In genomic region chr16:15351301-15351700, GRCm38 (mm10) we compare ENCODE assay signal across 22 mouse cellular contexts. TPM values are rescaled to one million over a fixed set of nuclear protein-coding genes. Genes with fewer than 3 reads are reported as not detected.
DNase-seq lines count a peak whose midpoint lies in the region; ATAC-seq lines count a peak whose summit lies in the region.
"Had no signal": no experiment of that assay in that cellular context is flagged by ENCODE, and none has a peak within 500 bp of the region (broad histone marks: within the 10 kb centered on the region; RNA-seq: fewer than 3 reads in every experiment).

No protein-coding gene starts in this region.

- 38% methylated on average over 1 of the region's 1 CpGs for WGBS in forebrain, embryonic 14.5 days
- 31% methylated on average over 1 of the region's 1 CpGs for WGBS in forebrain, embryonic 16.5 days
- WGBS in lung, embryonic 15.5 days: 32% methylated on average over 1 of the region's 1 CpGs

- no peak overlapping the region for H3K4me2 ChIP-seq in forebrain, embryonic 14.5 days (ENCODE audit: low read length)
- H3K4me2 ChIP-seq in forebrain, embryonic 16.5 days (ENCODE audit: low read length): no peak overlapping the region
- H3K4me2 ChIP-seq in lung, embryonic 15.5 days: no peak overlapping the region
- H3K4me2 ChIP-seq: embryonic facial prominence, embryonic 13.5 days; forebrain, embryonic 13.5 days; heart, embryonic 13.5 days had no signal

- no peaks in the 10 kb centered on the region for H3K36me3 ChIP-seq in forebrain, embryonic 14.5 days (ENCODE audit: control insufficient read depth, insufficient read depth, low read length)
- H3K36me3 ChIP-seq in forebrain, embryonic 16.5 days (ENCODE audit: control insufficient read depth, insufficient read depth): no peaks in the 10 kb centered on the region
- no peaks in the 10 kb centered on the region for H3K36me3 ChIP-seq in lung, embryonic 15.5 days
- H3K36me3 ChIP-seq: embryonic facial prominence, embryonic 13.5 days; heart, embryonic 13.5 days had no signal

- no peak for ATAC-seq in forebrain, embryonic 14.5 days
- no peak for ATAC-seq in forebrain, embryonic 16.5 days
- ATAC-seq in lung, embryonic 15.5 days (ENCODE audit: borderline replicate concordance, extremely low read depth, low FRiP score, low TSS enrichment): no peak
- ATAC-seq: forebrain, embryonic 13.5 days; hindbrain, embryonic 16.5 days had no signal

- no peak overlapping the region for H3K27ac ChIP-seq in forebrain, embryonic 14.5 days (ENCODE audit: low read depth, low read length)
- no peak overlapping the region for H3K27ac ChIP-seq in forebrain, embryonic 16.5 days (ENCODE audit: low read length)
- 0 out of 2 replicates have a peak overlapping the region, but pooled peaks have one; percentile 33 for H3K27ac ChIP-seq in lung, embryonic 15.5 days
- H3K27ac ChIP-seq: embryonic facial prominence, embryonic 13.5 days; forebrain, embryonic 13.5 days; heart, embryonic 13.5 days had no signal

- H3K9ac ChIP-seq in forebrain, embryonic 14.5 days (ENCODE audit: low read length): no peak overlapping the region
- H3K9ac ChIP-seq in forebrain, embryonic 16.5 days (replicated peaks; ENCODE audit: low read depth, low read length): no peak overlapping the region
- H3K9ac ChIP-seq in lung, embryonic 15.5 days: no peak overlapping the region
- H3K9ac ChIP-seq: embryonic facial prominence, embryonic 13.5 days; forebrain, embryonic 13.5 days; heart, embryonic 13.5 days had no signal

- H3K27me3 ChIP-seq in forebrain, embryonic 14.5 days (replicated peaks; ENCODE audit: control insufficient read depth, insufficient read depth, low read length): no peaks in the 10 kb centered on the region
- no peaks in the 10 kb centered on the region for H3K27me3 ChIP-seq in forebrain, embryonic 16.5 days (replicated peaks; ENCODE audit: control insufficient read depth, insufficient read depth, low read length)
- H3K27me3 ChIP-seq in lung, embryonic 15.5 days: no peaks in the 10 kb centered on the region
- H3K27me3 ChIP-seq: CH12.LX; embryonic facial prominence, embryonic 13.5 days; forebrain, embryonic 13.5 days; heart, embryonic 13.5 days had no signal

- DNase-seq in forebrain, embryonic 14.5 days (ENCODE audit: low spot score): peak; percentile 42
- DNase-seq in lung, postnatal 10 days: no peak
- peak; percentile 50 for DNase-seq in 3T3-L1 (ENCODE audit: low read depth, low spot score)
- peak; percentile 24 for DNase-seq in brain, adult 2 months (ENCODE audit: low read depth, low spot score)
- no peak for DNase-seq in ovary, postnatal 10 days (ENCODE audit: low spot score)
- DNase-seq: adrenal gland, adult 8-10 months; adrenal gland, postnatal 36 days; cerebellum, adult 11-12 months; cerebellum, adult 9-10 months; cerebellum, postnatal 25 days; gastrocnemius, postnatal 36 days; heart, adult 11 months; heart, postnatal 36 days had no signal

- no peak overlapping the region for H3K4me3 ChIP-seq in forebrain, embryonic 14.5 days (ENCODE audit: low read depth, low read length)
- no peak overlapping the region for H3K4me3 ChIP-seq in forebrain, embryonic 16.5 days (replicated peaks; ENCODE audit: low read length)
- H3K4me3 ChIP-seq in lung, embryonic 15.5 days: no peak overlapping the region
- H3K4me3 ChIP-seq: embryonic facial prominence, embryonic 13.5 days; forebrain, embryonic 13.5 days; heart, embryonic 13.5 days had no signal

- no peaks in the 10 kb centered on the region for H3K4me1 ChIP-seq in forebrain, embryonic 14.5 days (ENCODE audit: control insufficient read depth, insufficient read depth, low read length)
- H3K4me1 ChIP-seq in forebrain, embryonic 16.5 days (replicated peaks; ENCODE audit: control insufficient read depth, insufficient read depth, low read length): no peaks in the 10 kb centered on the region
- H3K4me1 ChIP-seq in lung, embryonic 15.5 days: peaks cover 10% of the 10 kb centered on the region; the same call in 1 of the 2 replicates
- H3K4me1 ChIP-seq: forebrain, embryonic 13.5 days had no signal

- no peaks in the 10 kb centered on the region for H3K9me3 ChIP-seq in forebrain, embryonic 14.5 days (replicated peaks; ENCODE audit: control insufficient read depth, low read length)
- H3K9me3 ChIP-seq in forebrain, embryonic 16.5 days (ENCODE audit: control insufficient read depth, low read length): no peaks in the 10 kb centered on the region
- H3K9me3 ChIP-seq in lung, embryonic 15.5 days: no peaks in the 10 kb centered on the region
- H3K9me3 ChIP-seq: embryonic facial prominence, embryonic 13.5 days; forebrain, embryonic 13.5 days; heart, embryonic 13.5 days had no signal

RNA-seq across cellular contexts. Expression of gene Gm21897, which starts 34.0 kb away (rescaled TPM):
- polyA plus RNA-seq in forebrain, embryonic 14.5 days (2014; fragmentation: Nextera tagmentation; extraction: Ambion mirVana): not detected in 2 replicates
- polyA plus RNA-seq in forebrain, embryonic 16.5 days (2015; fragmentation: Nextera tagmentation; extraction: Ambion mirVana): not detected in 2 replicates
- polyA plus RNA-seq in lung, embryonic 15.5 days (2015; fragmentation: Nextera tagmentation; extraction: Ambion mirVana): not detected in 2 replicates
- polyA plus RNA-seq: embryonic facial prominence, embryonic 13.5 days; forebrain, embryonic 13.5 days; heart, embryonic 13.5 days; heart, postnatal 0 days; hindbrain, embryonic 11.5 days; hindbrain, embryonic 16.5 days had no signal

Comparison
In these comparisons a context has a peak if more than half of its experiments do, and no peak if none do; other contexts are left out.
1. DNase-seq: peak in forebrain, embryonic 14.5 days (single experiment), 3T3-L1 (single experiment) and brain, adult 2 months (single experiment); none in lung, postnatal 10 days (single experiment) and ovary, postnatal 10 days (single experiment).